28 mouse cellular contexts compared by ENCODE assay signal in the genomic region with DNA sequence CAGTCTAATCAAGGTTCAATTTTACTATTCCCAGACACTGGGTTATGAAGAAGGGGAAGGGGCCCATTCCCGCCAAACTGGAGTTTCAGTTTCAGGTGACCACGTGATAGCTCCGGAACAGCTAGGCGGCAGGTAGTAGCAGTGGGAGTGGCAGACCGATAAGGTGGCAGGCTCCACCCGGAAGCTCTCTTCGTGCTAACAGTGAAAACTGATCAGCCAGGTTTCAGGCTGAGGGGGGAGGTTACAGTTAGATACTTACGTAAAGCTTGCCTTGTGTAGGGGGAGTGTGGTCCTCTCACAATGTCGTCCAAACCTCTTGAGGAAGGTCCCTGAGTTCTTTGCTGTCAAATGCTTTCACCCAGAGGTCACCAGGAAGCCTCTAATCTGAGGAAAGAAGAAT. TPM values are rescaled to one million over a fixed set of nuclear protein-coding genes. Genes with fewer than 3 reads are reported as not detected.
DNase-seq lines count a peak whose midpoint lies in the region; ATAC-seq and TF ChIP-seq lines count a peak whose summit lies in the region.
"Had no signal": no experiment of that assay in that cellular context is flagged by ENCODE, and none has a peak within 500 bp of the region (broad histone marks: within the 10 kb centered on the region; RNA-seq: fewer than 3 reads in every experiment).

No protein-coding gene starts in this region.

- WGBS in lung, postnatal 0 days, result 37% methylated on average over 9 of the region's 9 CpGs
- 43% methylated on average over 9 of the region's 9 CpGs for WGBS in intestine, embryonic 16.5 days
- WGBS in stomach, postnatal 0 days, result 42% methylated on average over 9 of the region's 9 CpGs
- WGBS in midbrain, embryonic 11.5 days, result 71% methylated on average over 9 of the region's 9 CpGs

- H3K36me3 ChIP-seq in lung, postnatal 0 days (ENCODE audit: insufficient read depth, low read length), result no peaks in the 10 kb centered on the region
- H3K36me3 ChIP-seq in intestine, embryonic 16.5 days (ENCODE audit: control insufficient read depth, insufficient read depth, low read length), result no peaks in the 10 kb centered on the region
- no peaks in the 10 kb centered on the region for H3K36me3 ChIP-seq in stomach, postnatal 0 days (ENCODE audit: control insufficient read depth, insufficient read depth, low read length)
- no peaks in the 10 kb centered on the region for H3K36me3 ChIP-seq in midbrain, embryonic 11.5 days (ENCODE audit: control insufficient read depth, insufficient read depth, low read length)
- H3K36me3 ChIP-seq: hindbrain, embryonic 15.5 days had no signal

- no peak for TF ChIP-seq CTCF in lung, postnatal 0 days (IDR thresholded peaks at IDR 0.05)
- TF ChIP-seq CTCF in stomach, postnatal 0 days (IDR thresholded peaks at IDR 0.05; ENCODE audit: low read depth), result no peak

- H3K4me1 ChIP-seq in lung, postnatal 0 days (ENCODE audit: insufficient read depth, low read depth, low read length), result no peaks in the 10 kb centered on the region
- no peaks in the 10 kb centered on the region for H3K4me1 ChIP-seq in intestine, embryonic 16.5 days (ENCODE audit: control insufficient read depth, insufficient read depth, low read length)
- no peaks in the 10 kb centered on the region for H3K4me1 ChIP-seq in stomach, postnatal 0 days (replicated peaks; ENCODE audit: control insufficient read depth, insufficient read depth)
- no peaks in the 10 kb centered on the region for H3K4me1 ChIP-seq in midbrain, embryonic 11.5 days (ENCODE audit: control insufficient read depth, insufficient read depth, low read length)
- H3K4me1 ChIP-seq: hindbrain, embryonic 15.5 days had no signal

- H3K9ac ChIP-seq in lung, postnatal 0 days (replicated peaks; ENCODE audit: low read depth), result no peak overlapping the region
- 0 out of 2 replicates have a peak overlapping the region, but pooled peaks have one; percentile 6 for H3K9ac ChIP-seq in intestine, embryonic 16.5 days (ENCODE audit: low read depth, low read length)
- no peak overlapping the region for H3K9ac ChIP-seq in stomach, postnatal 0 days (ENCODE audit: low read length)
- H3K9ac ChIP-seq in midbrain, embryonic 11.5 days (ENCODE audit: low read length), result no peak overlapping the region
- H3K9ac ChIP-seq: hindbrain, embryonic 15.5 days had no signal

- H3K4me2 ChIP-seq in lung, postnatal 0 days (replicated peaks; ENCODE audit: low read depth, low read length), result no peak overlapping the region
- no peak overlapping the region for H3K4me2 ChIP-seq in intestine, embryonic 16.5 days (ENCODE audit: low read depth, low read length)
- no peak overlapping the region for H3K4me2 ChIP-seq in stomach, postnatal 0 days (replicated peaks; ENCODE audit: low read depth)
- H3K4me2 ChIP-seq in midbrain, embryonic 11.5 days, result no peak overlapping the region
- H3K4me2 ChIP-seq: heart, embryonic 11.5 days; hindbrain, embryonic 15.5 days had no signal

- ATAC-seq in lung, postnatal 0 days, result peak; percentile 30; the same call in 1 of the 2 replicates
- peak; percentile 88 for ATAC-seq in intestine, embryonic 16.5 days
- ATAC-seq in stomach, postnatal 0 days (ENCODE audit: low FRiP score, low TSS enrichment), result peak; percentile 80; the same call in 1 of the 2 replicates
- no peak for ATAC-seq in midbrain, embryonic 11.5 days (ENCODE audit: low FRiP score)
- ATAC-seq: CD4-positive, CD25-positive, alpha-beta regulatory T cell, adult 4 months; forebrain, embryonic 14.5 days; inflammation-experienced regulatory T-cells, adult 6 months had no signal

- DNase-seq in lung, postnatal 0 days (ENCODE audit: low spot score), result peak; percentile 18
- DNase-seq in lung, postnatal 14 days, result no peak
- peak; percentile 48 for DNase-seq in R1 (ENCODE audit: low read depth, low spot score)
- peak; percentile 69 for DNase-seq in stomach, postnatal 0 days (ENCODE audit: low spot score)
- no peak for DNase-seq in midbrain, embryonic 11.5 days (ENCODE audit: low spot score, missing footprints)
- DNase-seq in layer of hippocampus, adult 11-12 months (ENCODE audit: low spot score), result no peak
- DNase-seq: adrenal gland, postnatal 10 days; cerebellum, adult 8-10 months; cerebellum, postnatal 25 days; gastrocnemius, adult 2 months; gastrocnemius, postnatal 36 days; heart, adult 18-20 months; kidney, adult 9 months; kidney, postnatal 10 days; layer of hippocampus, adult 9-11 months; midbrain, embryonic 14.5 days; right cerebral cortex, postnatal 14 days had no signal

- no peaks in the 10 kb centered on the region for H3K27me3 ChIP-seq in lung, postnatal 0 days (replicated peaks; ENCODE audit: insufficient read depth, low read length)
- no peaks in the 10 kb centered on the region for H3K27me3 ChIP-seq in intestine, embryonic 16.5 days (replicated peaks; ENCODE audit: control insufficient read depth, insufficient read depth, low read length)
- no peaks in the 10 kb centered on the region for H3K27me3 ChIP-seq in stomach, postnatal 0 days (ENCODE audit: control insufficient read depth, insufficient read depth, low read length)
- H3K27me3 ChIP-seq in midbrain, embryonic 11.5 days (ENCODE audit: control insufficient read depth, insufficient read depth, low read length), result no peaks in the 10 kb centered on the region
- H3K27me3 ChIP-seq: hindbrain, embryonic 15.5 days had no signal

- no peak overlapping the region for H3K4me3 ChIP-seq in lung, postnatal 0 days (ENCODE audit: low read depth, low read length)
- no peak overlapping the region for H3K4me3 ChIP-seq in intestine, embryonic 16.5 days (ENCODE audit: low read length)
- no peak overlapping the region for H3K4me3 ChIP-seq in stomach, postnatal 0 days (ENCODE audit: low read depth, low read length)
- H3K4me3 ChIP-seq in midbrain, embryonic 11.5 days (ENCODE audit: low read depth, low read length), result no peak overlapping the region
- H3K4me3 ChIP-seq: gastrocnemius, adult 2 months; hindbrain, embryonic 15.5 days had no signal

- no peak for TF ChIP-seq EP300 in lung, postnatal 0 days (IDR thresholded peaks at IDR 0.05)
- TF ChIP-seq EP300 in stomach, postnatal 0 days (optimal IDR thresholded peaks at IDR 0.05), result no peak

- H3K27ac ChIP-seq in lung, postnatal 0 days (ENCODE audit: low read length), result no peak overlapping the region
- H3K27ac ChIP-seq in intestine, embryonic 16.5 days (ENCODE audit: low read length), result no peak overlapping the region
- H3K27ac ChIP-seq in stomach, postnatal 0 days (replicated peaks), result no peak overlapping the region
- H3K27ac ChIP-seq in midbrain, embryonic 11.5 days (ENCODE audit: low read depth, low read length), result no peak overlapping the region
- H3K27ac ChIP-seq: gastrocnemius, adult 2 months; hindbrain, embryonic 15.5 days; macrophage had no signal

- H3K9me3 ChIP-seq in lung, postnatal 0 days (ENCODE audit: low read length), result no peaks in the 10 kb centered on the region
- H3K9me3 ChIP-seq in intestine, embryonic 16.5 days (ENCODE audit: control insufficient read depth, low read length), result peaks cover 3% of the 10 kb centered on the region; the same call in 1 of the 2 replicates
- no peaks in the 10 kb centered on the region for H3K9me3 ChIP-seq in stomach, postnatal 0 days (ENCODE audit: control insufficient read depth, low read length)
- no peaks in the 10 kb centered on the region for H3K9me3 ChIP-seq in midbrain, embryonic 11.5 days (ENCODE audit: control insufficient read depth, low read length)
- H3K9me3 ChIP-seq: hindbrain, embryonic 15.5 days had no signal

RNA-seq across cellular contexts. Expression of a gene that starts 3.7 kb away (rescaled TPM):
- not detected in 2 replicates for polyA plus RNA-seq in lung, postnatal 0 days (2015; fragmentation: Nextera tagmentation; extraction: Ambion mirVana)
- polyA plus RNA-seq in intestine, embryonic 16.5 days (2015; fragmentation: Nextera tagmentation; extraction: Ambion mirVana), result not detected in 2 replicates
- 0.25 and 0.74 TPM in 2 replicates for polyA plus RNA-seq in stomach, postnatal 0 days (2015; fragmentation: Nextera tagmentation; extraction: Ambion mirVana)
- polyA plus RNA-seq in midbrain, embryonic 11.5 days (2014; fragmentation: Nextera tagmentation; extraction: Ambion mirVana), result not detected in 2 replicates
- polyA plus RNA-seq: CD4-positive, CD25-positive, alpha-beta regulatory T cell, adult 4 months; heart, embryonic 11.5 days; heart, postnatal 0 days; hindbrain, embryonic 15.5 days; liver, adult 2 months; liver, embryonic 16.5 days; macrophage; midbrain, embryonic 14.5 days; neural tube, embryonic 14.5 days had no signal

RNA-seq across cellular contexts. Expression of a gene that starts 40.9 kb away (rescaled TPM):
- polyA plus RNA-seq in lung, postnatal 0 days (2015; fragmentation: Nextera tagmentation; extraction: Ambion mirVana), result 33.0 and 42.2 TPM in 2 replicates
- polyA plus RNA-seq in intestine, embryonic 16.5 days (2015; fragmentation: Nextera tagmentation; extraction: Ambion mirVana), result 12.6 and 14.4 TPM in 2 replicates
- 4.9 and 5.1 TPM in 2 replicates for polyA plus RNA-seq in stomach, postnatal 0 days (2015; fragmentation: Nextera tagmentation; extraction: Ambion mirVana)
- 5.5 and 5.6 TPM in 2 replicates for polyA plus RNA-seq in midbrain, embryonic 11.5 days (2014; fragmentation: Nextera tagmentation; extraction: Ambion mirVana)

Comparison
In these comparisons a context has a peak if more than half of its experiments do, and no peak if none do; other contexts are left out.
1. DNase-seq: peak in lung, postnatal 0 days (single experiment), R1 (single experiment) and stomach, postnatal 0 days (single experiment); none in lung, postnatal 14 days (single experiment), midbrain, embryonic 11.5 days (single experiment) and layer of hippocampus, adult 11-12 months (single experiment).